Mouse (Mus musculus) heart, postnatal 0 days (tissue): Measurements from ENCODE around the gene Gins2.

Experiments used
- CTCF ChIP-seq: IDR thresholded peaks from 2 replicates; pipeline ENCODE4 v1.5.1; 2016; ENCODE audit warnings: antibody characterized with exemption, control low read depth, low read depth
- EP300 ChIP-seq: IDR thresholded peaks from 2 replicates; pipeline ENCODE4 v1.6.1; 2016; ENCODE audit warnings: antibody characterized with exemption, low read depth

GRCm38 (mm10) chr8:120560535-120560934, 28.6 kb downstream of the Gins2 start:
- no peak for TF ChIP-seq CTCF
- TF ChIP-seq EP300: no peak
